19 mouse cellular contexts compared by ENCODE assay signal in the genomic region with DNA sequence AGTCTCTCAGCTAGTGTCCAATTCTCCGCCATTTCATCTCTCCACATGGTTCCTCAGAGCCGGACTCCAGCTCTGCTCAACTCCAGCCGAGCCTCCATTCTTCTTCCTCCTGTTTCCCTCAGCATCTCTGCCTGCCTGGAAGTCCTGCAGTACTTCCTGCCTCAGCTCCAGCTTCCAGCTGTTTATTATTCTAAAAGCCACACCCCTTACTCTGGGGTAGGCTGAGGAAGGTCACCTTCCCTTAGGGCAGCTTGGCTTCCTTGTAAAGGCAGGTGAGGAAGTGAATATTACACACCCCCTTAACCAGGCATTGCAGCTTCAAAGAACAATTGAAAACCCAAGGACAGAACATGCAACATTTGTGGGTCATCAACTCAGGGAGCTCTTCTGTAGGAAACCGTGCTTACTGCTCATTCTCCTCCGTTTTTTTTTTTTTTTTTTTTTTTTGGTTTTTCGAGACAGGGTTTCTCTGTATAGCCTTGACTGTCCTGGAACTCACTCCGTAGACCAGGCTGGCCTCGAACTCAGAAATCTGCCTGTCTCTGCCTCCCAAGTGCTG.
"Had no signal": no experiment of that assay in that cellular context is flagged by ENCODE, and none has a peak within 500 bp of the region (broad histone marks: within the 10 kb centered on the region; RNA-seq: fewer than 3 reads in every experiment).

No protein-coding gene starts in this region.

- H3K36me3 ChIP-seq: kidney, embryonic 15.5 days; midbrain, embryonic 12.5 days; midbrain, embryonic 15.5 days; neural tube, embryonic 12.5 days; neural tube, embryonic 15.5 days; stomach, embryonic 15.5 days had no signal

- DNase-seq: kidney, postnatal 10 days; kidney, postnatal 36 days; layer of hippocampus, postnatal 36 days; liver, postnatal 0 days; lung, embryonic 14.5 days; retina, postnatal 1 day; right cerebral cortex, postnatal 25 days; spleen, adult 18-20 months; thymus, postnatal 25 days had no signal

- H3K27me3 ChIP-seq: kidney, embryonic 15.5 days; midbrain, embryonic 12.5 days; midbrain, embryonic 15.5 days; neural tube, embryonic 12.5 days; neural tube, embryonic 15.5 days; stomach, embryonic 15.5 days had no signal

- H3K9me3 ChIP-seq: kidney, embryonic 15.5 days; midbrain, embryonic 12.5 days; midbrain, embryonic 15.5 days; neural tube, embryonic 12.5 days; neural tube, embryonic 15.5 days; stomach, embryonic 15.5 days had no signal

- H3K27ac ChIP-seq: kidney, embryonic 15.5 days; left cerebral cortex, adult 2 months; liver, embryonic 14.5 days; macrophage; midbrain, embryonic 12.5 days; midbrain, embryonic 15.5 days; neural tube, embryonic 12.5 days; neural tube, embryonic 15.5 days; stomach, embryonic 15.5 days had no signal

- H3K4me2 ChIP-seq: kidney, embryonic 15.5 days; liver, embryonic 11.5 days; lung, embryonic 14.5 days; midbrain, embryonic 12.5 days; midbrain, embryonic 15.5 days; neural tube, embryonic 12.5 days; neural tube, embryonic 15.5 days; stomach, embryonic 15.5 days had no signal

- H3K9ac ChIP-seq: kidney, embryonic 15.5 days; liver, embryonic 14.5 days; liver, postnatal 0 days; lung, embryonic 14.5 days; midbrain, embryonic 12.5 days; midbrain, embryonic 15.5 days; neural tube, embryonic 12.5 days; neural tube, embryonic 15.5 days; stomach, embryonic 15.5 days had no signal

- H3K4me3 ChIP-seq: kidney, embryonic 15.5 days; left cerebral cortex, adult 2 months; midbrain, embryonic 12.5 days; midbrain, embryonic 15.5 days; neural tube, embryonic 12.5 days; neural tube, embryonic 15.5 days; stomach, embryonic 15.5 days had no signal

- H3K4me1 ChIP-seq: kidney, embryonic 15.5 days; midbrain, embryonic 12.5 days; midbrain, embryonic 15.5 days; neural tube, embryonic 15.5 days; stomach, embryonic 15.5 days had no signal
